Mouse (Mus musculus) left cerebral cortex, postnatal 4 days (tissue): ENCODE measurements at regions not wholly inside any gene's neighbourhood (a gene's known extent, or its start where the extent isn't known, plus 50 kb on each side); places are given as distances from the start of the nearest gene placed in this dataset.

Experiments used
- DNase-seq: peaks from one replicate; pipeline ENCODE4 v3.0.0-alpha.2; 2022
- intact Hi-C: fragments of 180-260 bp; cut with DNase I; formaldehyde crosslinking; loops from one replicate; pipeline ENCODE4 v1.15.1; 2025

GRCm38 (mm10) chr14:113431220-113431619, 116.8 kb downstream of the Tpm3-rs7 start:
- peak; percentile 11 for DNase-seq
- intact Hi-C loops: no loop called here

DNA sequence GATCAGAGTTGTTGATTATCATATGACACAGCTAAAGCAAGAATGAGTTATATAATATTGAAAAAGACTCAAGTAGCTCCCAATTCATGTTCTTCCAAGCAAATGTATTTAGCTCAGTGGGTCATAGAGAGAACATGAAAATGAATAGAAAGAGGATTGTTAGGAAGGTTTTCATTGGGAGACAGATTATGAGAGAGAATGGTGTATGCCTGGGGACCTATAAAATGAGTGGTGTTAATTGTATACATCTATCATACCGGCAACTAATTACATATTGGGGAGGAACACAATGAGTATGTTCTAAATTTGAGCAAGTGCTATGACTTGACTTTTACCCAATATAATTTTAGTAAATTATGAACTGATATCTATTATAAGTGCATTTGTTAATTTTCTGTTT, 127.9 kb downstream of the Tpm3-rs7 start:
- DNase-seq: no peak
- intact Hi-C loops: no loop called here

DNA sequence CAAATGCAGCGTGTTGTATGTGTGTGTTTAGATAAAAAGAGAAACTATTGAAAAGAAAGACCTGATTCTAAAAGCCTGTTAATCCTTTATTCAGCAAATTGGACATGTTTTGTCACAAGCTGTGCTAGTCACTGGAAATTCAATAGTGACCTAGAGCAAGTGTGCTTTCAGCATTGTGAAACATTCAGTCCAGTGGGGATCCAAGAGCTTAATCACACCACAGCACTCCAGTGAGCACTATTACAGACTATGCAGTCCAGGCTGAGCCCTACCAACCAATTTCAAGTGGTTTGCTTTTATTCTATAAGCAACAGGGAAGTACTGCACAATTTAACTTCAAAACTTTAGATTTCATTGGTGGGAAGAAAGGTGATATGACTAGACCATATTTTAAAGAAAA, 140.5 kb downstream of the Tpm3-rs7 start:
- intact Hi-C loops: no loop called here
- no peak for DNase-seq

DNA sequence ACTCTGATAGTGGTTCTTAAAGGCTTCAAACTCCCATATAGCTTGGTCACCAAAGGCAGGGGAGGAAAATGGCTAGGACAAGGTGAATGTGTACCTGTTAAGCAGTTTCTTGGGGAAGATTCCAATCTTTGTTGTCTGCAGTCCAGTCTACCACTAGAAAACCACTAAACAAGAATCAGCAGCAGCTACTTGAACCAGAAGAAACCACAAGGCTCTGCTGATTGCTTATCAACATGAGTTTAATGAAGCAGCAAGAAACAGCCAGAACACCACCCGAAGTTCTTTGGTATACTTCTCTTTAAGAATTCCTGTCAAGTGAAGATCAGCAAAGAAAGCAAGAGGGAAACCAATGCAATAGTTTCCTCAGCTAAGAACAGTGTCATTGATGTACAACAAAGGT, 143.1 kb downstream of the Tpm3-rs7 start:
- intact Hi-C loops: no loop called here
- no peak for DNase-seq

GRCm38 (mm10) chr14:113469072-113469471, 154.7 kb downstream of the Tpm3-rs7 start:
- no peak for DNase-seq
- intact Hi-C loops: no loop called here

- intact Hi-C loops: no loop called here
- no peak for DNase-seq
Measured at GRCm38 (mm10) chr14:113469978-113470377, 155.6 kb downstream of the Tpm3-rs7 start.

DNA sequence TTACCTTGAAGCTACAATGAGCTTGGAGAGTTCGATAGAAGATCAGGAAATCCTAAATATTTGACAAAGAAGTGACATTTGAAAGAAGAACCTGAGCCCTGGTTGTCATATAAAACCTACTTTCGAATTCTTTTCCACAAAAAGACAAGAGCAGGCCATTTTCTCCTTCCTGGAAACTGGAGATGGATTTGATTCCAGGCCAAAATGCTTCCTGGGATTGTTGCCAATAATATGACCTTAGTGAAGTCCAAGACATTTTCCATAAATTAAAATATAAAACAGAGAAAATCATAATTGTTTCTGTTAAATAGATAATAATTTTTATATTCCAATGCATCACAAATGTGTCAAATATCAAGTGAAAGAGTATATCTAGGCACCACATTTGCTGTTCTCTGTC, 172.2 kb downstream of the Tpm3-rs7 start:
- intact Hi-C loops: no loop called here
- no peak for DNase-seq

DNA sequence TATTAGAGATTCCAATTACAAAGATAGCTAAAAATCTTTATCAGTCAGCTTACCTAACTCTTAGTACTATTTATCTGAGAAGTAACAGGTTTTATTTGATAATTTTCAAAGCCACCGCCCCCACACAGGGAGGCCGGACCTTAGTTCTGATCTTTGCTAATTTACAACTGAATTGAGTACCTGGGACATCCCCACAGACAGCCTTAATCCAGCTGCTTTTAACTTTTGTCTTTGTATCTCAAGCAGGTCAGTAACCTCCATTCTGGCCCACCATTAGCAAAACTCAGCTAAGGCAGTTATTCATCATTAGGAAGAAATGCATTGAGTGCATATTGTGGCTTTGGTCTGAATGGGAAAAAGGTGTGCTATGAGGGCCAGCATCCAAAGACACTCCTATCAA, 189.4 kb downstream of the Tpm3-rs7 start:
- intact Hi-C loops: no loop called here
- DNase-seq: no peak
